Mouse (Mus musculus): ENCODE data around the gene Arpc2. TPM values are rescaled to one million over a fixed set of nuclear protein-coding genes. Genes with fewer than 3 reads are reported as not detected.

The Arpc2 gene
- polyA plus RNA-seq, 1 experiment = 150 TPM

DNA sequence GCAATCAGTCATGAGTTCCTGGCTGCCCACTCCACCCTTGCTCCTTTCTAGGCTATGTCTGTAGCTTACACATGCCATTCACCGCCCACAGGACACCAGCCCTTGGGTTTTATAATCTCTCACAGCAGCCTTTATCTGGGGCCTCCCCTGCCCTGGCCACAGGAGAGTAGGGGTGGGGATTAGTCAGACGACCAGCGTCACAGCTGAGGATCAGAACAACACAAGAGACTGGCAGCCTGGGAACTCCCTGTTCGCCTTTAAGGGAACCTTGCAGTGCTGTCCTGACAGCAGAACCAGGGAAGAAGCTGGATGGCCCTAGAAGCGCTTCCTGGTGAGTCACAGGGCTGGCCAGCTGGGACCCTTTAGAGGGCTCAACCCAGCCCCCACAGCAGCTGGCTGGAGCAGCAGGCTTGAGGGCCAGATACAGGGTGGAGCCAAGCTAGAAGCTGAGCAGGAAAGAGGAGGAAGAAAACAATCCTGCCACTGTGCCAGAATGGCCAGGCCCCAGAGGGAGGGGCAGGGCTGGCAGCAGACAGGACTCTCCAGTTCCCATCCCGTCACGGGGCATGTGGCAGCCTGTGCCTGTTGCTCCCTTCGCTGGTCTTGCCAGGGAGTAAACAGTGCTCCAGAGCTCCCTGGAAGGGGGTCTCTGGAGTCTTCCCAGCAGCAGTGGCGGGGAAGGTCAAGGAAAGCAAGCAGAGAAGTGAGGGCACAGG is 59.7 kb downstream of the Arpc2 start:
- Histone ChIP-seq H3K4me3 (replicated peaks; ENCODE audit: control insufficient read depth, low read depth, low read length) (no peak overlapping the region), H3K27ac (ENCODE audit: control insufficient read depth, insufficient read depth, low read depth, low read length, poor library complexity) (peak overlapping the region; percentile 79), H3K4me1 (ENCODE audit: control insufficient read depth, insufficient read depth, low read length) (peaks cover 2% of the 10 kb centered on the region; the same call in 1 of the 2 replicates)
- no peak for TF ChIP-seq CTCF (IDR thresholded peaks at IDR 0.05; ENCODE audit: control insufficient read depth, insufficient read depth, low read length)
- TF ChIP-seq POLR2A (IDR thresholded peaks at IDR 0.05; ENCODE audit: borderline replicate concordance, control insufficient read depth, low read depth, low read length) = peak; percentile 7; the same call in 1 of the 2 replicates
- 33% methylated on average over 9 of the region's 9 CpGs for WGBS

DNA sequence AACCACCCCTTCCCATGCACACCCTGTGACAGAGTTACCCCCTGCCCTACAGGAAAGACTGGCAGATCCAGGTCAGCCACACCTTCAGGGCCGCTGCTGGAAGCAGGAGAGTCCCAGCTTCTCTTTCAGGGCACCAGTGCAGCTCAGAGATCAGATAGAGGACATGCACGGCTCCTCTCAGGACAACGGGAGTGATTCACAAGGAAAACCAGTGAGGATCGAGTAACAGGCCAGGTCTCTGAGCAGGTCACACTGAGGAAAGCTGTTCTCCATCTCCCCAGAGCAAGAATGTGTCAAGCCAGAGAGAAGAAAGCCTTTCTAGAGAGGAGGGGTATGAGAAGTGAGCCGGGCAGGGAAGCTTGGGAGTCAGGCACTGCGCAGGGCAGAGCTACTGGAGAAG is 60.6 kb downstream of the Arpc2 start:
- Histone ChIP-seq H3K4me3 (replicated peaks; ENCODE audit: control insufficient read depth, low read depth, low read length) (no peak overlapping the region), H3K27ac (ENCODE audit: control insufficient read depth, insufficient read depth, low read depth, low read length, poor library complexity) (no peak overlapping the region), H3K4me1 (ENCODE audit: control insufficient read depth, insufficient read depth, low read length) (peaks cover 2% of the 10 kb centered on the region; the same call in 1 of the 2 replicates)
- 75% methylated on average over 6 of the region's 6 CpGs for WGBS
- TF ChIP-seq POLR2A (IDR thresholded peaks at IDR 0.05; ENCODE audit: borderline replicate concordance, control insufficient read depth, low read depth, low read length) (no peak), CTCF (IDR thresholded peaks at IDR 0.05; ENCODE audit: control insufficient read depth, insufficient read depth, low read length) (no peak)

DNA sequence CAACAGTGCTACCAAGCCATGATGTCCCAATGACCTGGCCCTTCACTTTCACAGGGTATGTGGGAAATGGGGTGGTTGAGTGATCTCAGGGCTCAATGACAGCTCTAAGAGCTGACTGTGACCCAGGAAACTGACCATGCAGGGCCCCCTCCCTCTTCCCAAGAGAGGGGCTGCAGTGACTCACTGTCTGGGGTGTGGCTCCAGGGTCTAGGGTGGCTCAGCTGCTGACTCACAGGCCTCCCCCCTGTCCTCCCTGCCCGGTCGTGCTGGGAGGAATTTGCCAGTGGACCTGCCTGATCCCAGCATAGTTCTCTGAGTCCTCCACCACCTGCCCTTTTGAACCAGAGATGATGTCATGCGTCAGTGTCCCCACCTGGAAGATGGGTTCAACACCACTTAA is 61.4 kb downstream of the Arpc2 start:
- 52% methylated on average over 3 of the region's 3 CpGs for WGBS
- no peak for TF ChIP-seq POLR2A (IDR thresholded peaks at IDR 0.05; ENCODE audit: borderline replicate concordance, control insufficient read depth, low read depth, low read length)
- no peak for TF ChIP-seq CTCF (IDR thresholded peaks at IDR 0.05; ENCODE audit: control insufficient read depth, insufficient read depth, low read length)
- Histone ChIP-seq H3K27ac (ENCODE audit: control insufficient read depth, insufficient read depth, low read depth, low read length, poor library complexity) (no peak overlapping the region), H3K4me1 (ENCODE audit: control insufficient read depth, insufficient read depth, low read length) (peaks cover 2% of the 10 kb centered on the region; the same call in 1 of the 2 replicates), H3K4me3 (replicated peaks; ENCODE audit: control insufficient read depth, low read depth, low read length) (no peak overlapping the region)

DNA sequence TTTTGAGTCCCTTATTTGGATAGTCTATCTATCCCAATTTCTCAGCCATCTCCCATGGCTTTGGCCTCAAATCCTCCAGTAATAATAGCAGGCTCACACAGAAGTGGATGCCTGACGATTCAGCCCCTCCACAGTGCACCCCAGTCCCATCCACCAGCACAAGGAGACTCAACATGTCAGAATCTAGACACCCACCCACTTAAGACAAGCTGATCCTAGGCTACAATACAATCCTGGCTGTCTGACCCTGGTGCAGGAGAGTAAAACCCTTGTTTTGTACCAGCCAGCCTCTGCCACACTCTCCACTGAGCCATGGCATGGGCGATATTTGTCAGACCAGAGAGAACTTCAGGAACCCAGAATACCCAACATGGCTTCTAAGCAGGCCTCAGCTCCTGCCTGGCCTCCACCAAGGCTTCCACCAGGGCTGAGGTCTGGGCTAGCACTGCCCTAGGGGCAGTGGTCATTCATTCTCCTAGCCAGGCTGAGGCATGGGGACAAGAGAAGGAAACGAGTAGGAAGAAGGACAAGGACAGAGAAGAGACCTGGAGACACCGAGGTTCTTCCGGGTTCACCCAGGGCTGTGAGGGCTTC is 62.4 kb downstream of the Arpc2 start:
- no peak for TF ChIP-seq CTCF (IDR thresholded peaks at IDR 0.05; ENCODE audit: control insufficient read depth, insufficient read depth, low read length)
- TF ChIP-seq POLR2A (IDR thresholded peaks at IDR 0.05; ENCODE audit: borderline replicate concordance, control insufficient read depth, low read depth, low read length) = no peak

DNA sequence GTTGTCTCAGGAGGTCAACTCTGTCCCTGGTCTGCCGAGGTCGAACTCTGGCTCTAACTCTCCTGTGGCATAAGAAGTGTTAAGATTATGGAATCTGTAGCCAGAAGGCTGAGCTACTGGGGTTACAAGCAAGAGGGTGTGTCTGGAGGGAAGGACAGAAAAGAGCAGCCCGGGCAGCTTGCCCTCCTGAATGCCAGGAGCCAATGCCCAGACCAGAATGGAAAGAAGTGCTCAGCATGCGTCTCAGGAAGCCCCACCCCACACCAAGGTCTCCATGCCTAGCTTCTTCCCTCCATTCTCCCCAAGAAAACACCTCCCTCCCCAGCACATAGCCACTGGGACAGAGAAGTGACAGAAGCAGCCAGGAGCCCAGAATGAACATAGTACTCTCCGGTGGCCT is 63.1 kb downstream of the Arpc2 start:
- Histone ChIP-seq H3K4me3 (replicated peaks; ENCODE audit: control insufficient read depth, low read depth, low read length) (no peak overlapping the region), H3K4me1 (ENCODE audit: control insufficient read depth, insufficient read depth, low read length) (peaks cover 2% of the 10 kb centered on the region; the same call in 1 of the 2 replicates), H3K27ac (ENCODE audit: control insufficient read depth, insufficient read depth, low read depth, low read length, poor library complexity) (no peak overlapping the region)
- TF ChIP-seq POLR2A (IDR thresholded peaks at IDR 0.05; ENCODE audit: borderline replicate concordance, control insufficient read depth, low read depth, low read length) (no peak), CTCF (IDR thresholded peaks at IDR 0.05; ENCODE audit: control insufficient read depth, insufficient read depth, low read length) (no peak)
- 75% methylated on average over 5 of the region's 5 CpGs for WGBS

More for the DNA sequence above, 62.4 kb downstream of the Arpc2 start:
- 88% methylated on average over 5 of the region's 5 CpGs for WGBS
- Histone ChIP-seq H3K27ac (ENCODE audit: control insufficient read depth, insufficient read depth, low read depth, low read length, poor library complexity) (no peak overlapping the region), H3K4me3 (replicated peaks; ENCODE audit: control insufficient read depth, low read depth, low read length) (no peak overlapping the region), H3K4me1 (ENCODE audit: control insufficient read depth, insufficient read depth, low read length) (peaks cover 2% of the 10 kb centered on the region; the same call in 1 of the 2 replicates)

DNA sequence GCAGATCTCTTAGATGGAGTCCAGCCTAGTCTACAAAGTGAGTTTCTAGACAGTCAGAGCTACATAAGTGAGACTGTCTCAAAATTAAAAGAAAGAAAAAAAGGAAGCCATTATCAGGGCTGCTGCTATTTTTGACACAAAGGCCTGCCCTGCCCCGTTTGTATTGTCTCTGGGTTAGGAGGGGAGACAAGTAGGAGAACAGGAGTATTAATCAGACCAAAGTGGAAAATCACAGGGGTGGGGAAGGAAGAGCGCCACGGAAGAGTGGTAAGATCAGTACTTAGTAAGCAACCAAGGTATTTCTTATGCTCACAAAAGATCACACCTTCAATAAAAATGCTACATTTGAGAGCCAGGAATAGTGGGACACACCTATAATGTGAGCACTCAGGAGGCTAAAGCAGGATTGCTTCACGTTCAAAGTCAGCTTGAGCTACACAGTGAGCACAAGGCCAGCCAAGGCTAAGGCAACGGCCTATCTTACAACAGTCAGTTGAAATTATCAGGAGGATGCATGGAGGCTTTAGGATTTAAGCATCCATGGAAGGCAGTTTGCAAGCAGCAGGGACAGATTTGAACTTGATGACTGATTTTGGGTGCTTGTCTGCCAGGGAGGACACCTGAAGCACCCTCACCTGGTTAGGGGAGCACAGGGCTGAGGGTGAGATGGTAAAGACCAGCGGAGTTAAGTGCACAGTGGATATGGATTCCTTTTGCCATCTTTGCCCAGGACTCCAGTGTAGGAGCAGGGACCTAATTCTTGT is 64.6 kb downstream of the Arpc2 start:
- Histone ChIP-seq H3K4me3 (replicated peaks; ENCODE audit: control insufficient read depth, low read depth, low read length) (no peak overlapping the region), H3K27ac (ENCODE audit: control insufficient read depth, insufficient read depth, low read depth, low read length, poor library complexity) (no peak overlapping the region), H3K4me1 (ENCODE audit: control insufficient read depth, insufficient read depth, low read length) (no peaks in the 10 kb centered on the region; the same call in 1 of the 2 replicates)
- 67% methylated on average over 6 of the region's 6 CpGs for WGBS
- TF ChIP-seq POLR2A (IDR thresholded peaks at IDR 0.05; ENCODE audit: borderline replicate concordance, control insufficient read depth, low read depth, low read length) (no peak), CTCF (IDR thresholded peaks at IDR 0.05; ENCODE audit: control insufficient read depth, insufficient read depth, low read length) (no peak)

DNA sequence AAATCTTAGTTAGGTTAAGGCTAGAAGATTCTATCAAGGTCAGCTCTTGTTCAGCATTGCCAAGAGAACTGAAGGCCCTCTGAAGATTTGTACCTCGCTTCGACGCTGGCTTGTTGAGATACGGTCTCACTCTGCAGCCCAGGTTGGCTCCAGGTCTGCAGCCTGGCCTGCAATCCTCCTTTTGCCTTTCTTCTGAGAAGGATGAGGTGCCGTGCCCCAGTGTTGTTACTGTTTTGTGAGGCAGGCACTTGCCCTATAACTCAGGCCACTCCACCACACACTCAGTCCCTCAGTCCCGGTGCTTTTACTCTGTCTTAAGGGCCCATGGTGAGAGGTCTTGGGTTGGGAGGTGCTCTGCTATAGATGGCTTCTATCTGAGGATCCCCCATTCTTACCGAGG is 66.3 kb downstream of the Arpc2 start:
- Histone ChIP-seq H3K4me1 (ENCODE audit: control insufficient read depth, insufficient read depth, low read length) (no peaks in the 10 kb centered on the region; the same call in 1 of the 2 replicates), H3K4me3 (replicated peaks; ENCODE audit: control insufficient read depth, low read depth, low read length) (no peak overlapping the region), H3K27ac (ENCODE audit: control insufficient read depth, insufficient read depth, low read depth, low read length, poor library complexity) (no peak overlapping the region)
- WGBS = 87% methylated on average over 7 of the region's 7 CpGs
- TF ChIP-seq CTCF (IDR thresholded peaks at IDR 0.05; ENCODE audit: control insufficient read depth, insufficient read depth, low read length) (no peak), POLR2A (IDR thresholded peaks at IDR 0.05; ENCODE audit: borderline replicate concordance, control insufficient read depth, low read depth, low read length) (no peak)

DNA sequence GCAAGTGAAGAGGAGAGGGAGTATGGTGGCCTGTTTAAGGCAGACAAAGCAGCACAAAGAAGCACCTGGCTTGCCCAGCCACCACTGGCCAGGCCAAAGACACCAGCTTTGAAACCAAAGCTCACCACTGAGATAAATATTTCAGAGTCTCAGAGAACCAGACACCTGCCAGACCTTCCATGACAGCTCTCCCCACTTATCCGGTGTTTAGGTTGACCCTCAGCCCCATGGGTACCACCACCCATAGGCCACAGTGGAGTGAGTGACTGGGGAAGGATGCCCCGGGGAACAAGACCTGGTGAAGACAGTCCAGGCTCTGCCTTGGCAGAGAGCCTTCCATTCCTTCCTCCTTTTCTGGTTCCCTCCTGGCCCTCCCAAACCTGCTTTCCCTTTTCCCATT is 67.0 kb downstream of the Arpc2 start:
- 37% methylated on average over 2 of the region's 2 CpGs for WGBS
- H3K4me3 ChIP-seq (replicated peaks; ENCODE audit: control insufficient read depth, low read depth, low read length) = no peak overlapping the region
- no peak overlapping the region for H3K27ac ChIP-seq (ENCODE audit: control insufficient read depth, insufficient read depth, low read depth, low read length, poor library complexity)
- TF ChIP-seq POLR2A (IDR thresholded peaks at IDR 0.05; ENCODE audit: borderline replicate concordance, control insufficient read depth, low read depth, low read length) = no peak
- TF ChIP-seq CTCF (IDR thresholded peaks at IDR 0.05; ENCODE audit: control insufficient read depth, insufficient read depth, low read length) = no peak
- H3K4me1 ChIP-seq (ENCODE audit: control insufficient read depth, insufficient read depth, low read length) = no peaks in the 10 kb centered on the region; the same call in 1 of the 2 replicates

Data from bone marrow, adult 2 months (tissue).